Mouse (Mus musculus): ENCODE results near the gene Ufsp2.

Ufsp2 gene

GRCm38 (mm10) chr8:45975126-45975836 lies at the start of gene Ufsp2, which contains the start of gene 1700029J07Rik:
Gene Ufsp2 (plus strand): TSS chr8:45975528.
Gene 1700029J07Rik (minus strand): TSS chr8:45975252.
- peak; percentile 98 to 99 for DNase-seq (ENCODE audit: low spot score in 2 of 2)

- peak; percentile 91 to 97 for DNase-seq (ENCODE audit: low spot score in 2 of 2)
Observed at GRCm38 (mm10) chr8:45934582-45935014, 40.7 kb upstream of the Ufsp2 start, which contains the start of gene Ccdc110. Gene Ccdc110 (plus strand): TSS chr8:45934619.

DNA sequence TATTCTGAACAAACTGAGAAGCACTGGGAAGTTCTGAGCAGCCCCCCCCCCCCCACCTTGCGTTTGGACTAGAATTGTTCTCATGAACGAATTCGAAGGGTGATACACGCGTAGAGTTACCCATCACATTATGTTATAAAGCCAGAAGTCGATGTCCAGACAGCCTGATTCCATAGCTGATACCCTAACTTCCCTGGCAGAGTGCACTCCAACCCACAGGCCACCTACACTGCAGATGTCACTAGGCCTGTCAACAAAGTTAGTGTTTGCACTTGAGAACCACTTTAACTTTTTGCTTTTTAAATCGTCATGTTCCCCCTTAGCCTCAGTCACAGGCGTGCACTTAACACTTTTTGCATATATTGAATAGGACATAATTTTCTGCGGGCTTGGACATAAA lies 38.3 kb upstream of the Ufsp2 start:
- no peak for DNase-seq (ENCODE audit: low spot score in 2 of 2)

GRCm38 (mm10) chr8:45946283-45946682 lies 29.0 kb upstream of the Ufsp2 start:
- no peak for DNase-seq (ENCODE audit: low spot score in 2 of 2)

DNA sequence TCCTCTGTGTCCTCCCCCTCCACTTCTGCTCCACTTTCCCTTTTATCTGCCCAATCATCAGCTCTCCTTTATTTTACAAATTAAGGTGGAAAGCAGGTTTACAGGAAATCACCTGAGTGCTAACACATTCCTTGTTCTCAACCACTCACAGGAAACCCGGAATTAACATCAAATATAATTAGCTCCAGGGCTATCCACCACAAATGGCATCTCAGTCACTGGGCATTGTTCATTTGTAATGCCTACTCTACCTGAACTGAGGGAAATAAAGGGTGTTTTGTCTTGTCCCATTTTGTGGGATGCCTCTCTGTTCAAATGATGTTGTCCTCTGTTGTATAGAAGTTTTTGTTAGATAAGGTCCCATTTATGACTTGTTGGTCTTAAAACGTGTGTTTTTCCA lies 24.7 kb upstream of the Ufsp2 start:
- DNase-seq (ENCODE audit: low spot score in 2 of 2) = no peak

GRCm38 (mm10) chr8:45970894-45971293 lies 4.4 kb upstream of the Ufsp2 start:
- no peak for DNase-seq (ENCODE audit: low spot score in 2 of 2)

DNA sequence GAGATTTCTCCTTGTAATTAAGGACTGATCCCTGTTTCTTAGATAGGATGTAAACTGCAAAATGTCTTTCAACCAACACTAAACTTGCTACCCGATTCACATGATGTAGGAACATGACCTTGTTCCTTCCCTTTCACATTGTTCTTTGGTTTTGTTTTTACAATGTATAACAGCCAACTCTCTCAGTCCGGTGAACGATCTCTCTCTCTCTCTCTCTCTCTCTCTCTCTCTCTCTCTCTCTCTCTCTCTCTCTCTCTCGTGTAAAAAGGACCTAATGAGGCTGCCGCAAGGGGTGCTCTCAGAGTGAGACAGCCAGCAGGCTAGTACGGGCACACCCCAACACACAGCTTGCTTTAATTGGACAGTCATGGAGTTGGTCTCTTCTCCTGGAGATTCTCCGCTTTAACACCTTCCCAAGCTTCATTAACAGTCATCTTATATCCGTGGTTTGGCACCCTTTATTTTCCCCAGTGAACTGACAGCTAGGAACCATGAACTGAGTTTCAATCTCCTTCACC lies 1.3 kb upstream of the Ufsp2 start:
- DNase-seq (ENCODE audit: low spot score in 2 of 2) = no peak

- DNase-seq (ENCODE audit: low spot score in 2 of 2) = no peak
Observed at GRCm38 (mm10) chr8:45975837-45976468, 625 bp downstream of the Ufsp2 start.

- no peak for DNase-seq (ENCODE audit: low spot score in 2 of 2)
Observed at GRCm38 (mm10) chr8:45986665-45987064, 11.3 kb downstream of the Ufsp2 start.

DNA sequence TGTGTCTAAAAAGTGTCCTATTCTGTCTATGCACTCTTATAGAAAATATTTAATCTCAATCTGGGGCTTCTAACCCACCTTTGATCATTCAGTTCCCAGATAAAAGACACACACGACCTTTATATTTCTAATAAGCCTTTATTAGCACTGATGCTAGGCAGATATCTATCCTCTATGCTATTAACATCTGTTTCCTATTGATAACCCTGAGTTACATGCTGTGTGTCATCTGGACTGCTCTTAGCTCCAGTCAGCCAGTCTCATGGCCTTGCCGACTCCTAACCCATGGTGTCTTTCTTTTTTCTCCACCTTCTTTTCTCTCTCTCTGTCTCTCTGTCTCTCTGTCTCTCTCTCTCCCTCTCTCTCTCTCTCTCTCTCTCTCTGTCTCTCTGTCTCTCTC lies 12.9 kb downstream of the Ufsp2 start:
- no peak for DNase-seq (ENCODE audit: low spot score in 2 of 2)

DNA sequence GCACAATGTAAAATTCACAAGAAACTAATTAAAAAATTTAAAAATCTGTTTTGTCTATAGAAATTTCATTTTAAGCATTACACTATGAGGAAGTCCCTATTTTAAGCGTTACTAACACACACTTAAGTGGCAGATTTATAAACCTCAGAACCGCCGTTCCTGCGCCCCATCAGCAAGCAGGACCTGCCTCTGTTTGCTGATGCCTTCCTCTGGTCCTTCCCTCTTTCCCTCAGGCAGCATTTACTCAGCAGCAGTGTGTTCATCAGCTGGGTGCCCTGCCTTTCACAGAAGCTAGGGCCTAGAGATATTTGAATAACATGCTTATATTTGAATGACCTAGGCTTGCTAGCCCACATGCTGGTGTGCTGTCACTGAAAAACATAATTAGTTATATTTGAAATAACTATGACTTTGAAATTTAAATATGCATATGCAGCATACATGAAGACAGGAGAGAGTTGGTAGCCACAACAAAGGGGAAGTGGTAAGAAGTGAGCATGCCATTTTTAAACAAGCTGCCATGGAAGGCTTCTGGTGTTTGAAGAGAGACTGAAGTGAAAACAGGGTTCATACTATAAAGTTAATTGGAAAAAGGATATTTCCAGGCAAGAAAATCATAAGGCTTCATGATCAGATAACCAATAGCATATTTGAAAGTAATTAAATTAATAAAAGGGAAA lies 15.4 kb downstream of the Ufsp2 start:
- no peak for DNase-seq (ENCODE audit: low spot score in 2 of 2)

DNA sequence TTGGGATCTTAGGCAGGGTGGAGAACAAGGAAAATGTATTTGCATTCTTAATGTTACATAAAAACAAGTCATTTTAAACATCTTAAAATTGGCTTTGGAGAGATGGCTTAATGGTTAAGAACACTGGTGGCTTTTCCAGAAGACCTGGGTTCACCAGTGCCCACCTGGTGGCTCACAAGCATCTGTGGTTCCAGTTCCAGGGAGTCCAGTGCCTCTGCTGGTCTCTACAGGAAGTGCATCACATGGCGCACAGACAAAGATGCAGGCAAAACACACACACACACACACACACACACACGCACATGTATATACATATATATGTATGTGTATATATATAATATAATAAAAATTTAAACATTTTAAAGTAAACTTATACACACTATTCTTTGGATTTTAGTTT lies 18.8 kb downstream of the Ufsp2 start:
- no peak for DNase-seq (ENCODE audit: low spot score in 2 of 2)

- DNase-seq (ENCODE audit: low spot score in 2 of 2) = no peak
Observed at GRCm38 (mm10) chr8:45995576-45995975, 20.2 kb downstream of the Ufsp2 start.

DNA sequence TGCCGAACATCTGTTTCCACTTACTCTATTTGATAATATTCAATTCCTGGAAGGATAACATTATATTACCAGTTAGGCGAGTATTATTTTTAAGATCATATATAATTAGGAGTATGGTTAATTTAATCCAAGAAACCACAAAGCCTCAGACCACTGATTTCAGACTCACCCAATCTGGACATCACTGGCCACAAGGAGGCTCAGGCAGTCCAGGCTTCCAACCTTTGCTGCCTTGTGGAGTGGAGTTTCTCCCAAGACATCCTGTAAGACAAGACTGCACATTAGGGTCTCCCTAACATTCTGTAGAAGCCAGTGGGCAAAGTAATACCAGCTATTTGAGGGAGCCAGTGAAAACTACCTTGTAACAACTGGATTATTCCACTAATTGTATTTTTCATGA lies 22.9 kb downstream of the Ufsp2 start:
- no peak for DNase-seq (ENCODE audit: low spot score in 2 of 2)

- DNase-seq (ENCODE audit: low spot score in 2 of 2) = peak in 1 of 2 experiments; percentile 48
Observed at GRCm38 (mm10) chr8:45999138-45999783, 23.9 kb downstream of the Ufsp2 start, which contains the start of gene Lrp2bp. Gene Lrp2bp (plus strand): TSS chr8:45999303.

DNA sequence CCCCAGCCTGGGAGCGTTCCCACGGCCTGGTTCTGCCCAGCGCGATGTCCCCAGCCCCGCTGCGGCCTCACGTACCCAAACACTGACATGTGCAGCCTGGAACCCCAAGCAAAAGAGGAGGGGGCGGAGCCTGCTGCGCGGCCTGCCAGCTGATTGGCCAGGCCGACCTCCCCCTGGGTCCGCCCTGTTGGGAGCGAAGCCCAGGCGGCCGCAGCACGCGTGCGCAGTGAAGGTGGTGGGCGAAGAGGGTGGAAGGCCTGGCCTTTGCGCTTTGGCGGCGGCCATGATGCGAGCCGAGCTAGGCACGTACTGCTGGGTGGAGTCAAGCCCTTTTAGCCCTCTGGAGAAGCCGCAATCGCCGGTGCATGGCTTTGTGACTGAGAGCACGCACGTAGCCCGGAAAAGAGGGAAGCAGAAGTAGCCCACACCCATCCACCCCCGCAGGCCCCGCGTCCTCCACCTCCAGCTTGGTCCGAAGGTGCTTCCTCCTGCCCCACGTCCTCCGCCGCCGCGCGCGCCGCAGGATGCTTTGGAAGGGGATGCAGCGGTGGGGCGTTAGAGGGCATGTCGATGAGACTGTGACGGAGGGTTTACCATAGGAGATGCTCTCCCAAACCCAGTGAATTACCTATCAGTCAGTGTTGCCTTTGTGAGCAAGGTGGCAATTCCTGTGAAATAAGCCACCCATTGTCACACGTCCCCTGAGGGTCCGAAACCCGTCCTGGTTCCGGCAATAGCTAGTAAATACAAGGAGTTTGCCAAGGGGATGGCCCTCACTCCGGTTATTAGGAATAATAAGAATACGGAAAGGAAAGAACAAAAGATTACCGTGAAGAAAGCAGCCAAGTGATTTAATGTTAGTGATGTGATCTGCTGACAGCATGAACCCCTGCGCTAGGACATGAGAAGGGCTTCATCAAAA lies 24.7 kb downstream of the Ufsp2 start:
- DNase-seq (ENCODE audit: low spot score in 2 of 2) = peak; percentile 96 to 98

DNA sequence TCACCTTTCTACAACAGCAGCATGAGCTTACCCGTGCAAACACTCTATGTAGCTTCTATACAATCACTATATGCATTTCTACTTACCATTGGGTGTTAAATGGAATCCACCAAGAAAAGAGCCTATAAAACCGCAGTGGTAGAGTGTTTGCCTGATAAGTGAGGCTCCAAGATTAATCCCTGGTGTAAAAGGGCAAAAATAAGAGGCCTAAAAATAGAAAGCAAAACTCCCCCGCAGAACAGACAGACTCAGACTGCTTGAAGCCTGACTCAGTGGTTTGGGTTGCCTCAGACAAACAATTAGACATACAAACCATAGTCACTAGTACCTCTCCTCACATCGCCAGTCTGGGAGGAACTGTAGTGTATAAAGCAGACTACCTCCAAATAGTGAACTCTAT lies 30.3 kb downstream of the Ufsp2 start, which contains the start of gene Ankrd37:
Ankrd37 (minus strand) TSS at position 112 of the 400 bp plus-strand sequence.
- no peak for DNase-seq (ENCODE audit: low spot score in 2 of 2)

DNA sequence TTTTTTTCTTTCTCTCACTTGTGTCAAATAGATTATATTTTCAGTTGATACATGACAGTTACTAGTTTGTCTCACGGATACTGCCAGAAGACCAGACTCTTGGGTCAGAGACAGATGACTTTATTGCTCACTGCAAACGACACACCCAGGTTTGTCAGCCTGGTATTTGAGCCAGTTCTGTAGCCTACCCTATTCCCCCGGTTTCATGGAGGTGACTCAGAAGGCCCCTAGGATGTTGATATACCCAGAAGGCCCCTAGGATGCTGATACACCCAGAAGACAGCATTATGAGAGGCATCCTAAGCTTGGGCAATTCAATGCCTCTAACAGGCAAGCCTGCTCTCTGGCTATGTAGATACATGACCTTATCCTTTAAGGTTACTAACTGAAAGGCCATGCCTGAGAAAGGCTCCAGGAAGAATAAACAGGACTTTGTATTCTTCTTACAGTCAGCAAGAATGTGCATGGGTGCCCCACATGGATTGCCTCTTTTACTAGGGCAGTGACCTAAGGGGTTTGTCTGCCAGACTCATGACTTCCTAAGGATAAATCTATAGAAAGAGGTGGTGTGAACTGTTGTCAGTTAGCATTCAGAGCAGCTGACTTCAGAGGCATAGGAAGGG lies 31.8 kb downstream of the Ufsp2 start:
- no peak for DNase-seq (ENCODE audit: low spot score in 2 of 2)

DNA sequence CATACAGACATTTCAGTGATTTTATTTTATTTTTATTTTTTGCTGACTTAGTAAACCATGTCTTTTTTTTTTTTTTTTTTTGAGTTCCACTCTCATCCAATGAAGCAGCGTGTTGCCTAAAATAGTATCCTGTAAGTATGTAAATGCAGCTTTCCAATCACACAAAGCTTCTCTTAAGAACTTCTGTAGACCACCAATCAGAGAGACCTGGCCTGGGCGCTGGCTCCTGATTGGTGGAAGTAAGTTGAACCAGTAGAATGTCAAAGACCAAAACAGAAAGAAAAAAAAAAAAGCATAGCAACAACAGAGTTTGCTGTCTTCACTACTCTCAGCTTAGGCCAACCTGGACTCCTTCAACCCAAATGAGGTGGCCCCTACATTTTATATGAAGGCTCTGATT lies 35.0 kb downstream of the Ufsp2 start:
- DNase-seq (ENCODE audit: low spot score in 2 of 2) = no peak
